Mouse (Mus musculus): ENCODE results near the gene Cd300a.

Gene Cd300a

DNA sequence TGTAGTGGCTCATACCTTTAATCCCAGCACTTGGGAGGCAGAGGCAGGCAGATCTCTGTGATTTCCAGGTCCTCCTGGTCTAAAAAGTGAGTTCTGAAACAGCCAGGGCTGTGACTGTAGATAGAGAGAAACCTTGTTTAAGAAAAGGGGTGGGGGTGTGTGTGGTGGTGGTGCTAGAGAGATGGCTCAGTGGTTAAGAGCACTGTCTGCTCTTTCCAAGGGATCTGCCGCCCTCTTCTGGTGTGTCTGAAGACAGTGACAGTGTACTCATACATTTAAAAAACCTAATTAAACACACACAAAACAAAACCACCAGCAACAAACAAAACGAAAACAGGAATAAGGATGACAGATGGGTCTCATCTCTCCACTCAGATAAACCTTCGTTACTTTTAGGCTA is 27.2 kb upstream of the Cd300a start:
- TF ChIP-seq NANOG (IDR thresholded peaks at IDR 0.05; ENCODE audit: borderline replicate concordance, low read length) (no peak), CTCF (conservative IDR thresholded peaks at IDR 0.05; ENCODE audit: low read length) (peak; percentile 23; the same call in 1 of the 2 replicates)
- Histone ChIP-seq H3K36me3 (ENCODE audit: insufficient read depth, low read length) (peaks cover 5% of the 10 kb centered on the region; the same call in 1 of the 2 replicates), H3K4me1 (replicated peaks; ENCODE audit: low read depth, low read length) (peaks cover 18% of the 10 kb centered on the region), H3K4me3 (replicated peaks; ENCODE audit: low read length) (no peak overlapping the region), H3K9me3 (ENCODE audit: low read length) (no peaks in the 10 kb centered on the region), H3K27me3 (ENCODE audit: insufficient read depth, low read length) (no peaks in the 10 kb centered on the region)

- H3K36me3 ChIP-seq (ENCODE audit: insufficient read depth, low read length) = peaks cover 5% of the 10 kb centered on the region; the same call in 1 of the 2 replicates
- TF ChIP-seq NANOG (IDR thresholded peaks at IDR 0.05; ENCODE audit: borderline replicate concordance, low read length) (no peak), CTCF (conservative IDR thresholded peaks at IDR 0.05; ENCODE audit: low read length) (no peak), POU5F1 (IDR thresholded peaks at IDR 0.05; ENCODE audit: borderline replicate concordance, low read length) (no peak)
These were observed 25.9 kb upstream of the Cd300a start for GRCm38 (mm10) chr11:114863918-114864420.

GRCm38 (mm10) chr11:114865999-114866398 is 23.8 kb upstream of the Cd300a start:
- peaks cover 5% of the 10 kb centered on the region; the same call in 1 of the 2 replicates for H3K36me3 ChIP-seq (ENCODE audit: insufficient read depth, low read length)
- TF ChIP-seq POU5F1 (IDR thresholded peaks at IDR 0.05; ENCODE audit: borderline replicate concordance, low read length) = no peak
- no peak for TF ChIP-seq CTCF (conservative IDR thresholded peaks at IDR 0.05; ENCODE audit: low read length)
- TF ChIP-seq NANOG (IDR thresholded peaks at IDR 0.05; ENCODE audit: borderline replicate concordance, low read length) = no peak
- peaks cover 37% of the 10 kb centered on the region for H3K4me1 ChIP-seq (replicated peaks; ENCODE audit: low read depth, low read length)
- no peaks in the 10 kb centered on the region for H3K27me3 ChIP-seq (ENCODE audit: insufficient read depth, low read length)
- no peak overlapping the region for H3K4me3 ChIP-seq (replicated peaks; ENCODE audit: low read length)
- no peaks in the 10 kb centered on the region for H3K9me3 ChIP-seq (ENCODE audit: low read length)

More at GRCm38 (mm10) chr11:114863918-114864420, 25.9 kb upstream of the Cd300a start:
- Histone ChIP-seq H3K4me3 (replicated peaks; ENCODE audit: low read length) (no peak overlapping the region), H3K9me3 (ENCODE audit: low read length) (no peaks in the 10 kb centered on the region), H3K27me3 (ENCODE audit: insufficient read depth, low read length) (no peaks in the 10 kb centered on the region), H3K4me1 (replicated peaks; ENCODE audit: low read depth, low read length) (peaks cover 27% of the 10 kb centered on the region)

DNA sequence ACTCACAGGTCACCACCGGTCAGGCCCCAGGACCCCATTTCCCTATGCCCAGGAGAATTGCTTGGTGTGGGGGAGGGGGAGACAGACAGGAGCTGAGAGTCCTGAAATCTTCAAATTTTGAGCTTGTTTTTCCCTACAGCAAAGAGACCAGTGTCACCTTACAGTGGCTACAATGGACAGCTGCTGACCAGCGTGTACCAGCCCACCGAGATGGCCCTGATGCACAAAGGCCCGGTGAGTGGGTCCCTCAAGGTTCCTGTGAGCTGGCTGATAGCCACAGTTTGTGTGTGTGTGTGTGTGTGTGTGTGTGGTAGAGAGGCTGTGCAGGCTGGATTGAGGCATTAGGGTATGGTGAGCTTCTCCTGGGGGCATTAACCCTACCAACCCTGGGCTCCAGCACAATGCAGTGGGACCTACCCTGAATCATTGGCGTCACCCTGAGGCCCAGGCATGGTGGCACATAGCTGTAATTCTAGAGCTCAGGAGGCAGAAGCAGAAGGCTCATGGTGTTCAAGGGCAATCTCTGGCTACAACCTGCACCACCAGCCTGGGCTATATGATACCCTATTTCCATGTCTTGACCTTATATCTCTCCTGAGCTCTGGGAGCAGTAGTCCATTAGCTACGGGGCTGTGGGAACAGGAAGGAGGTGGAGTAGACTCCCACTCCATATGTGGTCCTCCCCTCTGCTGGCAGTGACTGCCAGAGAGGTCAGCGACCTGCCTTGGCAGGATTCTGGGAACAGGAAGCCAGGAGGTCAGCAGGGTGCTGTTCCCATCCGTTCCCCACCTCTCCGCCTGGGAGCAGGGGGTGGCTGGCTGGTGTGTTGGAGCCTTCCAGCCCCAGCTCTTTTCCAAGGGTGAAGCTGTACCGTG is 23.1 kb upstream of the Cd300a start:
- TF ChIP-seq CTCF (conservative IDR thresholded peaks at IDR 0.05; ENCODE audit: low read length) (no peak), NANOG (IDR thresholded peaks at IDR 0.05; ENCODE audit: borderline replicate concordance, low read length) (no peak), POU5F1 (IDR thresholded peaks at IDR 0.05; ENCODE audit: borderline replicate concordance, low read length) (no peak)
- peaks cover 5% of the 10 kb centered on the region; the same call in 1 of the 2 replicates for H3K36me3 ChIP-seq (ENCODE audit: insufficient read depth, low read length)
- no peaks in the 10 kb centered on the region for H3K27me3 ChIP-seq (ENCODE audit: insufficient read depth, low read length)
- peaks cover 44% of the 10 kb centered on the region for H3K4me1 ChIP-seq (replicated peaks; ENCODE audit: low read depth, low read length)
- no peaks in the 10 kb centered on the region for H3K9me3 ChIP-seq (ENCODE audit: low read length)
- H3K4me3 ChIP-seq (replicated peaks; ENCODE audit: low read length) = peak overlapping the region; percentile 20

GRCm38 (mm10) chr11:114867361-114868235 is 22.2 kb upstream of the Cd300a start:
- H3K9me3 ChIP-seq (ENCODE audit: low read length) = no peaks in the 10 kb centered on the region
- H3K36me3 ChIP-seq (ENCODE audit: insufficient read depth, low read length) = peaks cover 5% of the 10 kb centered on the region; the same call in 1 of the 2 replicates
- H3K27me3 ChIP-seq (ENCODE audit: insufficient read depth, low read length) = no peaks in the 10 kb centered on the region
- peaks cover 52% of the 10 kb centered on the region for H3K4me1 ChIP-seq (replicated peaks; ENCODE audit: low read depth, low read length)
- TF ChIP-seq NANOG (IDR thresholded peaks at IDR 0.05; ENCODE audit: borderline replicate concordance, low read length) (no peak), CTCF (conservative IDR thresholded peaks at IDR 0.05; ENCODE audit: low read length) (no peak), POU5F1 (IDR thresholded peaks at IDR 0.05; ENCODE audit: borderline replicate concordance, low read length) (no peak)
- peak overlapping the region; percentile 20 for H3K4me3 ChIP-seq (replicated peaks; ENCODE audit: low read length)

- H3K9me3 ChIP-seq (ENCODE audit: low read length) = no peaks in the 10 kb centered on the region
- H3K27me3 ChIP-seq (ENCODE audit: insufficient read depth, low read length) = no peaks in the 10 kb centered on the region
- peaks cover 5% of the 10 kb centered on the region; the same call in 1 of the 2 replicates for H3K36me3 ChIP-seq (ENCODE audit: insufficient read depth, low read length)
These were observed 21.6 kb upstream of the Cd300a start for GRCm38 (mm10) chr11:114868280-114868679.

DNA sequence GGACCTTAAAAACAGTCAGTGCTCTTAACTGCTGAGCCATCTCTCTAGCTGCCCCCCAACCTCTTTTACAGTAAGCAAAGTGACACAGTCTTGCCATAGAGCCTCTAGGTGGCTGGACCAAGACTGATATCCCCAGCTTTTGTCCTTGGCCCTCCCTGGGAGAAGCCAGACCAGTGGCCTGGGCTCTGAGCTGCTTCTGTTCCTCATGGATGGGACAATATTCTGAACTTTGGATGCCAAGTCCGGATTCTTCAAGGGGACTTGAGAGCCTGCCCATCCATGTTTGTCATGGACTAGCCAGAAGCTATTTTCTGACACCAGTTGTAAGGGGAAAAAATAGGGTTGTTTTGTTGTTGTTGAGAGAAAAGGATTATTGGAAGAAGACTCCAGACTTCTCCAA is 20.1 kb upstream of the Cd300a start:
- Histone ChIP-seq H3K27me3 (ENCODE audit: insufficient read depth, low read length) (no peaks in the 10 kb centered on the region), H3K36me3 (ENCODE audit: insufficient read depth, low read length) (no peaks in the 10 kb centered on the region; the same call in 1 of the 2 replicates), H3K9me3 (ENCODE audit: low read length) (no peaks in the 10 kb centered on the region), H3K4me3 (replicated peaks; ENCODE audit: low read length) (no peak overlapping the region), H3K4me1 (replicated peaks; ENCODE audit: low read depth, low read length) (peaks cover 70% of the 10 kb centered on the region)
- no peak for TF ChIP-seq NANOG (IDR thresholded peaks at IDR 0.05; ENCODE audit: borderline replicate concordance, low read length)

More at GRCm38 (mm10) chr11:114868280-114868679, 21.6 kb upstream of the Cd300a start:
- Histone ChIP-seq H3K4me3 (replicated peaks; ENCODE audit: low read length) (no peak overlapping the region), H3K4me1 (replicated peaks; ENCODE audit: low read depth, low read length) (peaks cover 58% of the 10 kb centered on the region)
- TF ChIP-seq CTCF (conservative IDR thresholded peaks at IDR 0.05; ENCODE audit: low read length) = no peak
- TF ChIP-seq POU5F1 (IDR thresholded peaks at IDR 0.05; ENCODE audit: borderline replicate concordance, low read length) = no peak
- no peak for TF ChIP-seq NANOG (IDR thresholded peaks at IDR 0.05; ENCODE audit: borderline replicate concordance, low read length)

DNA sequence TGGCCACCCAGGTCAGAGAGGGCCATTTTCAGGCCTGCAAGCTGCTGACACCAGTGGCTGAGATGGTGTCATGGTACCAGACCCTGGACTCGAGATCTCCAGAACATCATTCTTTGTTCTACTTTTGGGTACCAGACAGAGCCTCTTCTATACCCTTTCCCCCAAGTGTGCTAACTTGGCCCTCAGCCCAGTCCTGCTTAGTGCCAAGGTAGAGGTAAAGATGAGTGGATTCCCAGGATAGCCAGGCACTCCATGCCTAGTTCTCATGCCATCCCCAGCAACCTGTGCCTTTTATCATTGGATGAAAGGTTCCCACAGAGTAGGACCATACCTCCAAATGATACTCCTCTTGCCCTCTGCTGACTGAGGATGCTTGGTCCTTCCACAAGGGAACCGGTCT is 18.3 kb upstream of the Cd300a start:
- H3K36me3 ChIP-seq (ENCODE audit: insufficient read depth, low read length) = no peaks in the 10 kb centered on the region; the same call in 1 of the 2 replicates

More for the DNA sequence above, 18.3 kb upstream of the Cd300a start:
- Histone ChIP-seq H3K4me1 (replicated peaks; ENCODE audit: low read depth, low read length) (peaks cover 84% of the 10 kb centered on the region), H3K27me3 (ENCODE audit: insufficient read depth, low read length) (no peaks in the 10 kb centered on the region), H3K4me3 (replicated peaks; ENCODE audit: low read length) (no peak overlapping the region), H3K9me3 (ENCODE audit: low read length) (no peaks in the 10 kb centered on the region)
- TF ChIP-seq CTCF (conservative IDR thresholded peaks at IDR 0.05; ENCODE audit: low read length) (no peak), POU5F1 (IDR thresholded peaks at IDR 0.05; ENCODE audit: borderline replicate concordance, low read length) (no peak), NANOG (IDR thresholded peaks at IDR 0.05; ENCODE audit: borderline replicate concordance, low read length) (no peak)

All from E14TG2a.4 (cell line).